Mouse (Mus musculus): Measurements from ENCODE around the gene Ascc2.

- TF ChIP-seq CTCF (IDR thresholded peaks at IDR 0.05; ENCODE audit: extremely low read depth, insufficient read length, insufficient replicate concordance, low read depth, low read length): no peak
- no peak for TF ChIP-seq POLR2A (IDR thresholded peaks at IDR 0.05; ENCODE audit: low read depth, low read length)
Measured at GRCm38 (mm10) chr11:4712822-4713221, 75.3 kb downstream of the Ascc2 start.

Measured in small intestine, adult 2 months (tissue).